Mouse (Mus musculus): ENCODE data around the gene Dnase1l3. TPM values are rescaled to one million over a fixed set of nuclear protein-coding genes. Genes with fewer than 3 reads are reported as not detected.
"Not testable (repeated sequence)": the region's sequence is repeated elsewhere in the genome, so short reads cannot be mapped to it uniquely, and the experiment has no call there.

Dnase1l3 gene
- total RNA-seq, 2 experiments from 2014 or later = not detected

- DNase-seq (ENCODE audit: low spot score in 2 of 2) = no peak
- intact Hi-C loops (cut with DNase I) = no loop called here
Measured at GRCm38 (mm10) chr14:8016951-8017350, 22.6 kb upstream of the Dnase1l3 start.

- no peak for DNase-seq (ENCODE audit: low spot score in 2 of 2)
- intact Hi-C loops (cut with DNase I) = no loop called here
Measured at GRCm38 (mm10) chr14:8016276-8016675, 21.9 kb upstream of the Dnase1l3 start.

- intact Hi-C loops (cut with DNase I) = no loop called here
- DNase-seq (ENCODE audit: low spot score in 2 of 2) = no peak
Measured at GRCm38 (mm10) chr14:8015756-8016155, 21.4 kb upstream of the Dnase1l3 start.

- intact Hi-C loops (cut with DNase I) = no loop called here
- DNase-seq (ENCODE audit: low spot score in 2 of 2) = no peak
Measured at GRCm38 (mm10) chr14:8011938-8012337, 17.6 kb upstream of the Dnase1l3 start.

GRCm38 (mm10) chr14:8011297-8011696, 16.9 kb upstream of the Dnase1l3 start:
- no peak for DNase-seq (ENCODE audit: low spot score in 2 of 2)
- intact Hi-C loops (cut with DNase I) = no loop called here

- intact Hi-C loops (cut with DNase I) = no loop called here
- DNase-seq (ENCODE audit: low spot score in 2 of 2) = peak in 1 of 2 experiments; percentile 32
Measured at GRCm38 (mm10) chr14:8007923-8008322, 13.6 kb upstream of the Dnase1l3 start.

GRCm38 (mm10) chr14:8007486-8007885, 13.1 kb upstream of the Dnase1l3 start:
- intact Hi-C loops (cut with DNase I) = no loop called here
- DNase-seq (ENCODE audit: low spot score in 2 of 2) = no peak

- DNase-seq (ENCODE audit: low spot score in 2 of 2) = no peak
- intact Hi-C loops (cut with DNase I) = no loop called here
Measured at GRCm38 (mm10) chr14:8007084-8007483, 12.7 kb upstream of the Dnase1l3 start.

GRCm38 (mm10) chr14:8006061-8006460, 11.7 kb upstream of the Dnase1l3 start:
- intact Hi-C loops (cut with DNase I); DNase-seq (ENCODE audit: low spot score in 2 of 2): not testable (repeated sequence)

- no peak for DNase-seq (ENCODE audit: low spot score in 2 of 2)
- intact Hi-C loops (cut with DNase I) = loop anchor here (5.0 kb wide), 1 partner anchor 38 kb away; no protein-coding TSS in a partner anchor
Measured at GRCm38 (mm10) chr14:8003727-8004670, 9.6 kb upstream of the Dnase1l3 start.

- intact Hi-C loops (cut with DNase I) = loop anchor here (5.0 kb wide), 1 partner anchor 39 kb away; no protein-coding TSS in a partner anchor
- DNase-seq (ENCODE audit: low spot score in 2 of 2) = no peak
Measured at GRCm38 (mm10) chr14:8003093-8003670, 8.8 kb upstream of the Dnase1l3 start.

GRCm38 (mm10) chr14:8002432-8003092, 8.2 kb upstream of the Dnase1l3 start, which contains the start of gene Abhd6:
Gene Abhd6, plus strand, starts transcription at chr14:8002902.
- intact Hi-C loops (cut with DNase I) = loop anchor here (5.0 kb wide), 1 partner anchor 40 kb away; no protein-coding TSS in a partner anchor
- peak; percentile 84 to 91 for DNase-seq (ENCODE audit: low spot score in 2 of 2)

- intact Hi-C loops (cut with DNase I) = loop anchor here (5.0 kb wide), 1 partner anchor 41 kb away; no protein-coding TSS in a partner anchor
- DNase-seq (ENCODE audit: low spot score in 2 of 2) = peak; percentile 54 to 56
Measured at GRCm38 (mm10) chr14:8000831-8001685, 6.7 kb upstream of the Dnase1l3 start.

- intact Hi-C loops (cut with DNase I) = loop anchor here (5.0 kb wide), 1 partner anchor 42 kb away; no protein-coding TSS in a partner anchor
- DNase-seq (ENCODE audit: low spot score in 2 of 2) = no peak
Measured at GRCm38 (mm10) chr14:8000247-8000646, 5.9 kb upstream of the Dnase1l3 start.

GRCm38 (mm10) chr14:7999435-7999834, 5.1 kb upstream of the Dnase1l3 start:
- intact Hi-C loops (cut with DNase I) = loop anchor here (5.0 kb wide), 2 partner anchors 33 to 62 kb away; no protein-coding TSS in a partner anchor
- DNase-seq (ENCODE audit: low spot score in 2 of 2) = no peak

GRCm38 (mm10) chr14:7999030-7999429, 4.7 kb upstream of the Dnase1l3 start:
- intact Hi-C loops (cut with DNase I) = loop anchor here (5.0 kb wide), 2 partner anchors 33 to 62 kb away; no protein-coding TSS in a partner anchor
- no peak for DNase-seq (ENCODE audit: low spot score in 2 of 2)

- DNase-seq (ENCODE audit: low spot score in 2 of 2) = peak; percentile 89 to 92
- intact Hi-C loops (cut with DNase I) = loop anchor here (5.0 kb wide), 2 partner anchors 35 to 60 kb away; no protein-coding TSS in a partner anchor
Measured at GRCm38 (mm10) chr14:7997255-7997696, 2.9 kb upstream of the Dnase1l3 start.

- DNase-seq (ENCODE audit: low spot score in 2 of 2) = no peak
- intact Hi-C loops (cut with DNase I) = no loop called here
Measured at GRCm38 (mm10) chr14:7992158-7992557, 2.2 kb downstream of the Dnase1l3 start.
